Comparison of ENCODE assay signal across 16 mouse cellular contexts in genomic region chr3:135650773-135651555, GRCm38 (mm10). TPM values are rescaled to one million over a fixed set of nuclear protein-coding genes. Genes with fewer than 3 reads are reported as not detected.
A peak's percentile ranks its signal among the peaks of the same experiment; 100 is the strongest.
DNase-seq lines count a peak whose midpoint lies in the region; ATAC-seq lines count a peak whose summit lies in the region.
"Had no signal": no experiment of that assay in that cellular context is flagged by ENCODE, and none has a peak within 500 bp of the region (broad histone marks: within the 10 kb centered on the region; RNA-seq: fewer than 3 reads in every experiment).

No protein-coding gene starts in this region.

- H3K4me3 ChIP-seq in kidney, embryonic 16.5 days (ENCODE audit: low read length) = no peak overlapping the region
- no peak overlapping the region for H3K4me3 ChIP-seq in kidney, embryonic 15.5 days (replicated peaks)
- H3K4me3 ChIP-seq in hindbrain, embryonic 13.5 days = no peak overlapping the region
- no peak overlapping the region for H3K4me3 ChIP-seq in hindbrain, embryonic 10.5 days
- H3K4me3 ChIP-seq: neural tube, embryonic 13.5 days had no signal

- no peak overlapping the region for H3K4me2 ChIP-seq in kidney, embryonic 16.5 days (replicated peaks; ENCODE audit: low read depth, low read length)
- H3K4me2 ChIP-seq in kidney, embryonic 15.5 days = no peak overlapping the region
- no peak overlapping the region for H3K4me2 ChIP-seq in hindbrain, embryonic 13.5 days
- H3K4me2 ChIP-seq: heart, embryonic 11.5 days; liver, embryonic 11.5 days; lung, embryonic 14.5 days; neural tube, embryonic 13.5 days had no signal

- peak; percentile 22 to 25 for DNase-seq in cerebellum, postnatal 10 days
- peak; percentile 38 for DNase-seq in urinary bladder, postnatal 14 days (ENCODE audit: low spot score)
- no peak for DNase-seq in urinary bladder, postnatal 4 days (ENCODE audit: low spot score in 2 of 2)
- DNase-seq in hindbrain, embryonic 10.5 days (ENCODE audit: low spot score) = no peak
- DNase-seq: cerebellum, adult 11 months; gastrocnemius, postnatal 14 days; layer of hippocampus, adult 9-11 months; lung, embryonic 14.5 days had no signal

- 58% methylated on average over 15 of the region's 15 CpGs for WGBS in kidney, embryonic 16.5 days
- 60% methylated on average over 15 of the region's 15 CpGs for WGBS in kidney, embryonic 15.5 days
- 76% methylated on average over 15 of the region's 15 CpGs for WGBS in hindbrain, embryonic 13.5 days
- 87% methylated on average over 15 of the region's 15 CpGs for WGBS in hindbrain, embryonic 10.5 days

- H3K27ac ChIP-seq in kidney, embryonic 16.5 days (ENCODE audit: low read length) = no peak overlapping the region
- H3K27ac ChIP-seq in kidney, embryonic 15.5 days = no peak overlapping the region
- H3K27ac ChIP-seq in hindbrain, embryonic 13.5 days = no peak overlapping the region
- H3K27ac ChIP-seq in hindbrain, embryonic 10.5 days = no peak overlapping the region
- H3K27ac ChIP-seq: neural tube, embryonic 13.5 days had no signal

- H3K27me3 ChIP-seq in kidney, embryonic 16.5 days (ENCODE audit: insufficient read depth, low read length) = no peaks in the 10 kb centered on the region
- no peaks in the 10 kb centered on the region for H3K27me3 ChIP-seq in kidney, embryonic 15.5 days
- H3K27me3 ChIP-seq in hindbrain, embryonic 13.5 days = no peaks in the 10 kb centered on the region
- H3K27me3 ChIP-seq in hindbrain, embryonic 10.5 days (ENCODE audit: insufficient read depth, poor library complexity, severe bottlenecking) = no peaks in the 10 kb centered on the region
- H3K27me3 ChIP-seq: neural tube, embryonic 13.5 days had no signal

- ATAC-seq in cerebellum, adult (ENCODE audit: insufficient number of reproducible peaks, low FRiP score, low TSS enrichment) = no peak
- ATAC-seq in kidney, embryonic 16.5 days (ENCODE audit: low FRiP score, low TSS enrichment) = 0 out of 2 replicates have a peak, but pooled peaks have one; percentile 46
- no peak for ATAC-seq in kidney, embryonic 15.5 days (replicated peaks; ENCODE audit: low FRiP score)
- no peak for ATAC-seq in hindbrain, embryonic 13.5 days (ENCODE audit: low FRiP score)
- ATAC-seq: inflammation-experienced regulatory T-cells, adult 6 months had no signal

- peaks cover 20% of the 10 kb centered on the region for H3K36me3 ChIP-seq in kidney, embryonic 16.5 days (ENCODE audit: insufficient read depth, low read length)
- peaks cover 38% of the 10 kb centered on the region for H3K36me3 ChIP-seq in kidney, embryonic 15.5 days
- peaks cover 27% of the 10 kb centered on the region for H3K36me3 ChIP-seq in hindbrain, embryonic 13.5 days
- H3K36me3 ChIP-seq in hindbrain, embryonic 10.5 days = peaks cover 41% of the 10 kb centered on the region

- H3K4me1 ChIP-seq in kidney, embryonic 16.5 days (ENCODE audit: insufficient read depth, low read length) = peaks cover 15% of the 10 kb centered on the region
- H3K4me1 ChIP-seq in kidney, embryonic 15.5 days = peaks cover 9% of the 10 kb centered on the region; the same call in 1 of the 2 replicates
- H3K4me1 ChIP-seq in hindbrain, embryonic 13.5 days (replicated peaks) = peaks cover 12% of the 10 kb centered on the region
- no peaks in the 10 kb centered on the region for H3K4me1 ChIP-seq in hindbrain, embryonic 10.5 days (replicated peaks)

- no peak overlapping the region for H3K9ac ChIP-seq in kidney, embryonic 16.5 days (replicated peaks; ENCODE audit: low read length)
- H3K9ac ChIP-seq in kidney, embryonic 15.5 days = no peak overlapping the region
- H3K9ac ChIP-seq in hindbrain, embryonic 13.5 days = no peak overlapping the region
- H3K9ac ChIP-seq: lung, embryonic 14.5 days; neural tube, embryonic 13.5 days had no signal

- no peaks in the 10 kb centered on the region for H3K9me3 ChIP-seq in kidney, embryonic 16.5 days (ENCODE audit: low read length)
- H3K9me3 ChIP-seq in kidney, embryonic 15.5 days (replicated peaks) = no peaks in the 10 kb centered on the region
- no peaks in the 10 kb centered on the region for H3K9me3 ChIP-seq in hindbrain, embryonic 13.5 days
- H3K9me3 ChIP-seq in hindbrain, embryonic 10.5 days = no peaks in the 10 kb centered on the region
- H3K9me3 ChIP-seq: neural tube, embryonic 13.5 days had no signal

RNA-seq across cellular contexts. Expression of gene Nfkb1, which starts 40.4 kb away (rescaled TPM):
- 18.5 and 20.4 TPM in 2 replicates for polyA plus RNA-seq in kidney, embryonic 16.5 days (2015; fragmentation: Nextera tagmentation; extraction: Ambion mirVana)
- polyA plus RNA-seq in kidney, embryonic 15.5 days (2015; fragmentation: Nextera tagmentation; extraction: Ambion mirVana) = 16.7 and 18.5 TPM in 2 replicates
- polyA plus RNA-seq in hindbrain, embryonic 13.5 days (2015; fragmentation: Nextera tagmentation; extraction: Ambion mirVana) = 8.0 and 8.2 TPM in 2 replicates
- 9.4 and 11.1 TPM in 2 replicates for polyA plus RNA-seq in hindbrain, embryonic 10.5 days (2016; fragmentation: Nextera tagmentation; extraction: Ambion mirVana)

Comparison
In these comparisons a context has a peak if more than half of its experiments do, and no peak if none do; other contexts are left out.
1. DNase-seq: peak in cerebellum, postnatal 10 days (2 of 2) and urinary bladder, postnatal 14 days (single experiment); none in urinary bladder, postnatal 4 days (0 of 2) and hindbrain, embryonic 10.5 days (single experiment).